Mouse (Mus musculus): ENCODE results near the gene Nfib. TPM values are rescaled to one million over a fixed set of nuclear protein-coding genes. Genes with fewer than 3 reads are reported as not detected.

Gene Nfib
- polyA plus RNA-seq, 1 experiment from 2014 or later: 164 TPM

- H3K4me2 ChIP-seq (ENCODE audit: low read length): no peak overlapping the region
- 92% methylated on average over 6 of the region's 6 CpGs for WGBS
- DNase-seq (ENCODE audit: low spot score) (no peak), ATAC-seq (no peak)
- no peak overlapping the region for H3K27ac ChIP-seq (ENCODE audit: low read depth, low read length)
- no peaks in the 10 kb centered on the region for H3K9me3 ChIP-seq (replicated peaks; ENCODE audit: control insufficient read depth, low read length)
- H3K9ac ChIP-seq (ENCODE audit: low read length): no peak overlapping the region
- peaks cover 16% of the 10 kb centered on the region for H3K36me3 ChIP-seq (ENCODE audit: control insufficient read depth, insufficient read depth, low read length)
- H3K4me1 ChIP-seq (ENCODE audit: control insufficient read depth, insufficient read depth, low read length): no peaks in the 10 kb centered on the region
- no peaks in the 10 kb centered on the region for H3K27me3 ChIP-seq (replicated peaks; ENCODE audit: control insufficient read depth, insufficient read depth, low read length)
- no peak overlapping the region for H3K4me3 ChIP-seq (ENCODE audit: low read depth, low read length)
Measured at GRCm38 (mm10) chr4:82369011-82369776, 336.4 kb downstream of the Nfib start.

- Histone ChIP-seq H3K9ac (ENCODE audit: low read length) (no peak overlapping the region), H3K4me2 (ENCODE audit: low read length) (no peak overlapping the region), H3K36me3 (ENCODE audit: control insufficient read depth, insufficient read depth, low read length) (peaks cover 13% of the 10 kb centered on the region), H3K4me3 (ENCODE audit: low read depth, low read length) (no peak overlapping the region), H3K4me1 (ENCODE audit: control insufficient read depth, insufficient read depth, low read length) (no peaks in the 10 kb centered on the region), H3K27me3 (replicated peaks; ENCODE audit: control insufficient read depth, insufficient read depth, low read length) (no peaks in the 10 kb centered on the region), H3K9me3 (replicated peaks; ENCODE audit: control insufficient read depth, low read length) (no peaks in the 10 kb centered on the region), H3K27ac (ENCODE audit: low read depth, low read length) (no peak overlapping the region)
- ATAC-seq (no peak), DNase-seq (ENCODE audit: low spot score) (no peak)
- 56% methylated on average over 9 of the region's 9 CpGs for WGBS
Measured at GRCm38 (mm10) chr4:82368091-82368775, 337.3 kb downstream of the Nfib start.

- Histone ChIP-seq H3K9ac (ENCODE audit: low read length) (no peak overlapping the region), H3K9me3 (replicated peaks; ENCODE audit: control insufficient read depth, low read length) (no peaks in the 10 kb centered on the region), H3K36me3 (ENCODE audit: control insufficient read depth, insufficient read depth, low read length) (peaks cover 5% of the 10 kb centered on the region; the same call in 1 of the 2 replicates), H3K4me2 (ENCODE audit: low read length) (no peak overlapping the region), H3K27ac (ENCODE audit: low read depth, low read length) (no peak overlapping the region), H3K4me3 (ENCODE audit: low read depth, low read length) (no peak overlapping the region), H3K27me3 (replicated peaks; ENCODE audit: control insufficient read depth, insufficient read depth, low read length) (no peaks in the 10 kb centered on the region), H3K4me1 (ENCODE audit: control insufficient read depth, insufficient read depth, low read length) (peaks cover 20% of the 10 kb centered on the region)
- WGBS: 93% methylated on average over 4 of the region's 4 CpGs
- DNase-seq (ENCODE audit: low spot score) (no peak), ATAC-seq (no peak)
Measured at GRCm38 (mm10) chr4:82364696-82365385, 340.7 kb downstream of the Nfib start.

- Histone ChIP-seq H3K27ac (ENCODE audit: low read depth, low read length) (no peak overlapping the region), H3K9me3 (replicated peaks; ENCODE audit: control insufficient read depth, low read length) (no peaks in the 10 kb centered on the region), H3K9ac (ENCODE audit: low read length) (no peak overlapping the region), H3K4me3 (ENCODE audit: low read depth, low read length) (no peak overlapping the region), H3K36me3 (ENCODE audit: control insufficient read depth, insufficient read depth, low read length) (peaks cover 4% of the 10 kb centered on the region), H3K27me3 (replicated peaks; ENCODE audit: control insufficient read depth, insufficient read depth, low read length) (no peaks in the 10 kb centered on the region), H3K4me1 (ENCODE audit: control insufficient read depth, insufficient read depth, low read length) (peaks cover 22% of the 10 kb centered on the region), H3K4me2 (ENCODE audit: low read length) (no peak overlapping the region)
- 79% methylated on average over 6 of the region's 6 CpGs for WGBS
- no peak for ATAC-seq
- DNase-seq (ENCODE audit: low spot score): no peak
Measured at GRCm38 (mm10) chr4:82363951-82364350, 341.6 kb downstream of the Nfib start.

GRCm38 (mm10) chr4:82362294-82362693, 343.3 kb downstream of the Nfib start:
- ATAC-seq (no peak), DNase-seq (ENCODE audit: low spot score) (no peak)
- Histone ChIP-seq H3K4me3 (ENCODE audit: low read depth, low read length) (no peak overlapping the region), H3K4me1 (ENCODE audit: control insufficient read depth, insufficient read depth, low read length) (peaks cover 22% of the 10 kb centered on the region), H3K27ac (ENCODE audit: low read depth, low read length) (no peak overlapping the region), H3K9me3 (replicated peaks; ENCODE audit: control insufficient read depth, low read length) (no peaks in the 10 kb centered on the region), H3K9ac (ENCODE audit: low read length) (no peak overlapping the region), H3K27me3 (replicated peaks; ENCODE audit: control insufficient read depth, insufficient read depth, low read length) (no peaks in the 10 kb centered on the region), H3K4me2 (ENCODE audit: low read length) (no peak overlapping the region), H3K36me3 (ENCODE audit: control insufficient read depth, insufficient read depth, low read length) (peaks cover 15% of the 10 kb centered on the region)
- WGBS: 73% methylated on average over 3 of the region's 3 CpGs

GRCm38 (mm10) chr4:82360081-82360511, 345.5 kb downstream of the Nfib start:
- ATAC-seq: peak; percentile 52; the same call in 1 of the 2 replicates
- no peak overlapping the region for H3K27ac ChIP-seq (ENCODE audit: low read depth, low read length)

GRCm38 (mm10) chr4:82359110-82359509, 346.4 kb downstream of the Nfib start:
- Histone ChIP-seq H3K9ac (ENCODE audit: low read length) (no peak overlapping the region), H3K4me2 (ENCODE audit: low read length) (no peak overlapping the region), H3K4me3 (ENCODE audit: low read depth, low read length) (no peak overlapping the region), H3K27ac (ENCODE audit: low read depth, low read length) (no peak overlapping the region), H3K9me3 (replicated peaks; ENCODE audit: control insufficient read depth, low read length) (no peaks in the 10 kb centered on the region), H3K27me3 (replicated peaks; ENCODE audit: control insufficient read depth, insufficient read depth, low read length) (no peaks in the 10 kb centered on the region), H3K36me3 (ENCODE audit: control insufficient read depth, insufficient read depth, low read length) (peaks cover 15% of the 10 kb centered on the region), H3K4me1 (ENCODE audit: control insufficient read depth, insufficient read depth, low read length) (peaks cover 22% of the 10 kb centered on the region)
- no peak for DNase-seq (ENCODE audit: low spot score)
- ATAC-seq: no peak
- WGBS: 89% methylated on average over 3 of the region's 3 CpGs

More at GRCm38 (mm10) chr4:82360081-82360511, 345.5 kb downstream of the Nfib start:
- no peaks in the 10 kb centered on the region for H3K9me3 ChIP-seq (replicated peaks; ENCODE audit: control insufficient read depth, low read length)
- peaks cover 15% of the 10 kb centered on the region for H3K36me3 ChIP-seq (ENCODE audit: control insufficient read depth, insufficient read depth, low read length)
- DNase-seq (ENCODE audit: low spot score): peak; percentile 70
- no peak overlapping the region for H3K9ac ChIP-seq (ENCODE audit: low read length)
- no peak overlapping the region for H3K4me2 ChIP-seq (ENCODE audit: low read length)
- H3K27me3 ChIP-seq (replicated peaks; ENCODE audit: control insufficient read depth, insufficient read depth, low read length): no peaks in the 10 kb centered on the region
- no peak overlapping the region for H3K4me3 ChIP-seq (ENCODE audit: low read depth, low read length)
- peaks cover 22% of the 10 kb centered on the region for H3K4me1 ChIP-seq (ENCODE audit: control insufficient read depth, insufficient read depth, low read length)
- 4% methylated on average over 4 of the region's 4 CpGs for WGBS

GRCm38 (mm10) chr4:82349006-82349405, 356.5 kb downstream of the Nfib start:
- H3K4me2 ChIP-seq (ENCODE audit: low read length): no peak overlapping the region
- peaks cover 28% of the 10 kb centered on the region for H3K36me3 ChIP-seq (ENCODE audit: control insufficient read depth, insufficient read depth, low read length)
- H3K9ac ChIP-seq (ENCODE audit: low read length): no peak overlapping the region
- H3K27ac ChIP-seq (ENCODE audit: low read depth, low read length): no peak overlapping the region
- H3K4me1 ChIP-seq (ENCODE audit: control insufficient read depth, insufficient read depth, low read length): peaks cover 15% of the 10 kb centered on the region
- no peaks in the 10 kb centered on the region for H3K27me3 ChIP-seq (replicated peaks; ENCODE audit: control insufficient read depth, insufficient read depth, low read length)
- ATAC-seq (no peak), DNase-seq (ENCODE audit: low spot score) (no peak)
- WGBS: 100% methylated on average over 1 of the region's 1 CpGs
- no peaks in the 10 kb centered on the region for H3K9me3 ChIP-seq (replicated peaks; ENCODE audit: control insufficient read depth, low read length)
- H3K4me3 ChIP-seq (ENCODE audit: low read depth, low read length): no peak overlapping the region

All from forebrain, embryonic 14.5 days (tissue).